Mouse (Mus musculus) kidney, postnatal 10 days (tissue): ENCODE measurements around the gene Gm49510.
"Not testable (repeated sequence)": the region's sequence is repeated elsewhere in the genome, so short reads cannot be mapped to it uniquely, and the experiment has no call there.

Source experiments
- DNase-seq: peaks from one replicate; pipeline ENCODE4 v3.0.0; 2021; ENCODE audit warnings: mixed read lengths

Gm49510 gene

GRCm38 (mm10) chr15:78878792-78879516 lies 20.5 kb upstream of the Gm49510 start:
- not testable (repeated sequence) for DNase-seq

GRCm38 (mm10) chr15:78880432-78880831 lies 19.0 kb upstream of the Gm49510 start:
- DNase-seq = peak; percentile 78

DNA sequence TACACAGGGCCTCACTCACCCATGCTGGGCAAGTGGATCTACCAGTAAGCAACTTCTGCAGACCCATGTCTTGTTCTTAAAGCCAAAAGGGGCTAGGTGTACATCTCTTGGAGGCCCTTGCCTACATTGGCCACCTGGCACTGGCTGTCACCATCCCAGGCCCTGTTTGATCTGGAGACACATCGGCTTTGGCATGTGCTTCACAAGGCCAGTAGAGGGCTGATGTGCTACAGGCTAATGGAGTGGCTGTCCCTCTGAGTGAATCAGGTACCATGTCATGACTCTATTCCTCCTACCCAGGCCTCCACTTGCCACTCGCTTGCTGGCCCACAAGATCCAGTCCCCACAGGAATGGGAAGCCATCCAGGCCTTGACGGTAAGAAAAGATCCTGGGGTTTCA lies 17.6 kb upstream of the Gm49510 start:
- DNase-seq = no peak

- no peak for DNase-seq
Measured at GRCm38 (mm10) chr15:78889401-78889853, 10.0 kb upstream of the Gm49510 start.

DNA sequence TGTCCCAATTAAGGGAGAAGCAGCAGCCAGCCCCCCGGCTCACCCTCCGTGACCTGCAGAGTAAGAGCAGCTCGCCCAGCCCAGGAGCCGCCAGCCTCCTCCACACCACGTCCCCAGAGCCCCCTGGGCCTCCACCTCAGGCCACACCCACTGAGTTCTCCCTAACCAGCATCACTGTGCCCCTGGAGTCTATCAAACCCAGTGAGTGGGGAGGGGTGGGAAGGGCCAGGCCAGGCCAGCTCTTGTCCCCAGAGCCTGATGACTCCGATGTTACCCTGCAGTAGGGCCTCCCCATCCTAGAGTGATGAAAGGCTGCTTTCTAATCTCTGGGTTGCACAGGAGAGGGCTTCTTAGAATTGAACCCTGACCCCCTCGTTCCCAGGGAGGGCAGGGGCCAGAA lies 7.0 kb upstream of the Gm49510 start:
- DNase-seq = no peak

DNA sequence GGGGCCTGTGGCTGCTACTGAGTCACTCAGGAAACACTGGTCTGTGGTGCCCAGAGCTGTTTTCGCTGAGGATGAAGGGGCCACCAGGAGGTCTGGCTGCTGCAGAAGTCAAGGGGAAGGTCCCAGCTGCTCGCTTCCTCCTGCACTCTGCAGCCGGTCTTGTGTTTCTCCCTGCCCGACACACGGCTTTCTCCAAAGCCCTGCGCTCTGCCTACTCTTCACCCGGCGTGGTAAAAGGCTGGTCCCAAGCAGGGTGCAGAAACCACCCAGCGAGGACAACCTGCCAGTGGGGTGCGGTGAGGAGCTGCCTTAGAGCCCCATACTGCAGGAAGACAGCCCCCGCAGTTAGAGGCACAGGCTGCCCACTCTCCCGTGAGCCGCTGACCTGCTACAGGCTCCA lies 4.7 kb upstream of the Gm49510 start:
- DNase-seq = no peak

- DNase-seq = no peak
Measured at GRCm38 (mm10) chr15:78895741-78896140, 3.7 kb upstream of the Gm49510 start.

- no peak for DNase-seq
Measured at GRCm38 (mm10) chr15:78896149-78896548, 3.3 kb upstream of the Gm49510 start.

GRCm38 (mm10) chr15:78897488-78897887 lies 2.0 kb upstream of the Gm49510 start:
- no peak for DNase-seq

DNA sequence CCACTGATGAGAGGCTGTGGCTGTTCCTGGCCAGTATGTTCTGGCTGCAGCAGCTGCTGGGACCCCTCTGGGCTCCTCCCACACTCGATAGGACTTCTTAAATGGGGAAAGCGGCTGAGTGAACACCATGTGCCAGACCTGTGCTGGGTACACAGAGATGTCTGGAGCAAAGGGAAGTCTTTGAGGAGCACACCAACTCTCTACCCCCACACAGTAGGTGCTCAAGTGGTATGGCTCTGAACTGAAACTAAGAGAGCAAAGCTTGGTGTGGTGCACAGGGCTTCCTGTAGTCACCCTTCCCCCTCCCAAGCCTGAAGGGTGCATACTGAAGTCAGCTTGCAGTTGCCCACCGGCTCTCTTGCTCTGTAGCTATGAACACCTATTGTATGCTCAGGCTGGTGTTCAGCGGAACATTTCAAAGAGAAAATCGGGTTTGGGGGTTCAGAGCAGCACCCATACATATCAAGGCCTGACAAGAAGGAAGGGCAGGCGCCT lies 913 bp upstream of the Gm49510 start:
- no peak for DNase-seq

DNA sequence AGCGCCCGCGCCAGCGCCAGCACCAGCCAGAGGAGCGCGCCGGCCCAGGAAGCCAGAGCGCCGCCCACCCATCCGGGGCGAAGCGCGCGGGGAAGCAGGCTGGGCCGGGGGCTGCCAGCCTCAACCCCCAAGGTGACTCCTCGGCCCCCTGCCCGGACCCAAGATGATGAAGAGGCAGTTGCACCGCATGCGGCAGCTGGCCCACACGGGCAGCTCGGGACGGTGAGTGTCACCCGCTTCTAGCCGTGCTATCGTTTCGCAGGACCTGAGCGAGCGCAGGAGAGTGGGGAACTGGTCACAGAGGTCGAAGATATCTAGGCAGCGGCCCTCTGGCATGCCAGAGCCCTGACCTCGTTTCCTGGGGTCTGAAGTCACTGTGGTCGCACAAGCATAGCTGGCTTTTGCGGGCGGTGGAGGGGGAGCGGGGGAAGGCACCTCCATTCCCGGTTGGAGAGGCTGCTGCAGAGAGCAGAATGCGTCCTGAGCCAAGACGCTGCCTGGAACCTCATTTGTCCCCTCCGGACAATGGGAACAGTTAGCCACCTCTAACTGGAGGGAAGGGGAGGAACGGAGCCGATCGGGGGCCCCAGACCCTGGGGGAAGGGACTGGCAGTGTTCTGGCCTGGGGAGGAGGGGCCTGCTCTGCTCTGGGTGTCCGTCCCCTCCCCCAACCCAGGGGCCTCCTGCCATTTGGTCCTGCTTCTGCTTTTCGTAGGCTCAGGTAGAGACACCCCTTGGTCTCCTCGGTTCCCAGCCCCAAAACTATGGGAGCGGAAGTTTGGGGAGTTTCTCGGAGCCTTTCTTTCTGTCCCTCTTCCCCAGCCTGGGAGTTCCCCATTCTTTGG lies 495 bp downstream of the Gm49510 start, which contains the start of gene Sh3bp1:
Gene Sh3bp1, plus strand, starts transcription at position 29 of the 845 bp plus-strand sequence.
- peak; percentile 88 for DNase-seq

- peak; percentile 32 for DNase-seq
Measured at GRCm38 (mm10) chr15:78900585-78901421, 1.3 kb downstream of the Gm49510 start.

DNA sequence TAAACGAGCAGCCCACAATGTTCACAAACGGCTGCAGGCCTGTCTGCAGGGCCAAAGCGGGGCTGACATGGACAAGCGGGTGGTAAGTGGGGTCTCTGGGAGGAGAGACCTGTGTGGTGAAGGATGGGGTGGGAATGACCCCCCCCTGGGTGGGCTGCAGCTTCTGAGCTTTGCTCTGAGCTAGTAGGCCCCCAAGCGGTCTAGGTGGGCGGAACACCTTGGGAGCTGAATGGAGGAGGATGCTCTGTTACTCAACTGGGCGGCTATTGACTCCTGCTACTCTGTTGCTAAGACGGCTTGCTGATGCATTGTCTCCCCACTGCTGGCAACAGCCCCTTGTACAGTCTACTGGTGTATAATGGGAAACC lies 1.9 kb downstream of the Gm49510 start:
- no peak for DNase-seq

DNA sequence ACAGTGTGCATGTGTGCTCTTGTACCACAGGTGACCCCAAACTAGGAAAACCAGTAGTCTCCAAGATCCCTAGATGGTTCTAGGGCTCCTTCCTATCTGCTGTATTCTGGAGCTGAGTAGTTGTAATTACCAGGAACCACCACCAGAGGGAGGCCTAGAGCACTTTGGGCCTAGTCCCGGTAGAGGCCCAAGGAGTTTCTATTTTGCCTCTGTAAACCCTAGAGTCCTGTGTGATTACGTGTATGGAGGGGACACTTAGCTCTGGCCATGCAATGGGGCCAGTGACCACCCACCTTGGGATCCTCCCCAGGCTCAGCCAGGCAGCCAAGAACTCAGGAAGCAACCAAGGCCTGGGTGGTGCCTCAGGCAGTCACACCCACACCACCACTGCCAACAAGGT lies 3.8 kb downstream of the Gm49510 start:
- peak; percentile 90 for DNase-seq

GRCm38 (mm10) chr15:78908399-78908798 lies 8.9 kb downstream of the Gm49510 start:
- no peak for DNase-seq

DNA sequence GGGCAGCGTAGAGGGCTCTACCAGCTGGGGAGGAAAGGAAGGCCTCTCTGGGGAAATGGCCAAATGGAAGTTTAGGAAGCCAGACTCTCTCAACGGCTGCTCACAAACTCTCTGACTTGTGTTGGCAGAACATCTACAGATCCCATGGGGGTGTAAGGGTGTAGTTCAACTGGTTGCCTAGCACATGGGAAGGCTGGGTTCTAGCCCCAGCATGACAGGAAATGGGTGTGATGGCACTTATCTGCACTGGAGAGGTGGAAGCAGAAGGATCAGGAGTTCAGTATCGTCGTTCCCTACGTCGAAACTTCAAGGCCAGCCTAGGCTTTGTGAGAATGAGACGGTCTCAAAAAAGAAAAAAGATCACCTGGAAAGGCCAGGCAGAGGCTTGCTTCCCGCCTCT lies 9.5 kb downstream of the Gm49510 start:
- no peak for DNase-seq

DNA sequence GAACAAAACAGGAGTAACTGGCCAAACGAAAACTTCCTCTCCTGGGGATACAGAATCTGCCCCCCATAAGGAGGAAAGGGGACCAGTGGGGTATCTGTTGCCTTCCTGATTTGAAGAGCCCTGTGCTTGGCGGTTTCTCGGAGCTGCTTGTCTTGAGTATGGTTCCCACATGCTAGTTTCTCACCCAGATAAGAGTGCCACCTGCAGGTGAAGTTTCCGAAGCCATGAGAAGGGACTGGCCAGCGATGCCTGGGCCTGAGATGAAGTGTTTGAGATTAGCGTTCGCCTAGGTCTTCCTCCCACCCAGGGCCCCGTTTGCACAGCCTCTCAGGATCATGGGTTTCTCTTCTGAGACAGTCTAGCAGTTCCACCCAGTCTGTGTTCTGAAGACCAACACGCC lies 12.6 kb downstream of the Gm49510 start:
- DNase-seq = peak; percentile 76

DNA sequence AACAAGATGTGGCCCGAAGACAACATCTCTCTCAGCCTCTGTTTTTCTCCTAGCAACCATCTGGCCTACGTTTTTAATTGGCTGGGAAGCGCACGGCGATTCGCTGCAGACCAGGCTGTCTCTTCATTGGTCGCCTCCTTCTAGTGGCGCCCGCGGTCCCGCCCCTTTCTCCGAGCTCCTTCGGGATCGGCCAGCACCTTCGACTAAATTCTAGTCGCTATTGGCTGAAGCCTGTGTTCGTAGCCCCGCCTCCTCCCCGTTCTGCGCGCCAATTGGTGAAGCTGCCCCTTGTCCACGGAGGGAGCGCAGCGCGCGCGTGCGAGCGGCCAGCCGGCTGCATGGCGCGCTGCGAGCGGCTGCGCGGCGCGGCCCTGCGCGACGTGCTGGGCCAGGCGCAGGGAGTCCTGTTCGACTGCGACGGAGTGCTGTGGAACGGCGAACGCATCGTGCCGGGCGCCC lies 14.2 kb downstream of the Gm49510 start, which contains the start of gene Pdxp:
Gene Pdxp, plus strand, starts transcription at position 288 of the 459 bp plus-strand sequence.
- peak; percentile 98 for DNase-seq

GRCm38 (mm10) chr15:78914091-78914822 lies 14.8 kb downstream of the Gm49510 start:
- peak; percentile 64 for DNase-seq

- DNase-seq = no peak
Measured at GRCm38 (mm10) chr15:78914823-78915659, 15.6 kb downstream of the Gm49510 start.

- peak; percentile 81 for DNase-seq
Measured at GRCm38 (mm10) chr15:78915660-78916017, 16.2 kb downstream of the Gm49510 start.
